Mouse (Mus musculus): ENCODE measurements around the gene Capns2.

- TF ChIP-seq POLR2A (IDR thresholded peaks at IDR 0.05; ENCODE audit: insufficient read depth, low read depth, low read length) (no peak), EP300 (IDR thresholded peaks at IDR 0.05; ENCODE audit: insufficient read depth, low read depth, low read length) (no peak), CTCF (IDR thresholded peaks at IDR 0.05) (no peak)
These were observed 49.6 kb downstream of the Capns2 start for GRCm38 (mm10) chr8:92950639-92951371.

Data from heart, adult 2 months (tissue).